Mouse (Mus musculus): ENCODE results near the gene Cdk19. TPM values are rescaled to one million over a fixed set of nuclear protein-coding genes. Genes with fewer than 3 reads are reported as not detected.
"Not testable (repeated sequence)": the region's sequence is repeated elsewhere in the genome, so short reads cannot be mapped to it uniquely, and the experiment has no call there.

Cdk19 gene
- polyA plus RNA-seq, 1 experiment, result 5.1 TPM

- no peak for DNase-seq (ENCODE audit: low read depth)
Measured at GRCm38 (mm10) chr10:40478626-40479025, 139.3 kb downstream of the Cdk19 start.

- no peak for DNase-seq (ENCODE audit: low read depth)
Measured at GRCm38 (mm10) chr10:40479216-40479615, 139.9 kb downstream of the Cdk19 start.

GRCm38 (mm10) chr10:40479621-40480193, 140.3 kb downstream of the Cdk19 start:
- DNase-seq (ENCODE audit: low read depth), result no peak

GRCm38 (mm10) chr10:40481534-40481933, 142.2 kb downstream of the Cdk19 start:
- DNase-seq (ENCODE audit: low read depth), result no peak

- no peak for DNase-seq (ENCODE audit: low read depth)
Measured at GRCm38 (mm10) chr10:40482285-40482684, 142.9 kb downstream of the Cdk19 start.

- DNase-seq (ENCODE audit: low read depth), result no peak
Measured at GRCm38 (mm10) chr10:40489086-40489796, 149.9 kb downstream of the Cdk19 start.

GRCm38 (mm10) chr10:40491131-40491530, 151.8 kb downstream of the Cdk19 start:
- DNase-seq (ENCODE audit: low read depth), result no peak

GRCm38 (mm10) chr10:40491748-40492147, 152.4 kb downstream of the Cdk19 start:
- no peak for DNase-seq (ENCODE audit: low read depth)

GRCm38 (mm10) chr10:40494181-40495162, 155.1 kb downstream of the Cdk19 start:
- no peak for DNase-seq (ENCODE audit: low read depth)

GRCm38 (mm10) chr10:40497301-40498041, 158.1 kb downstream of the Cdk19 start:
- no peak for DNase-seq (ENCODE audit: low read depth)

GRCm38 (mm10) chr10:40498426-40498825, 159.1 kb downstream of the Cdk19 start:
- DNase-seq (ENCODE audit: low read depth), result no peak

- no peak for DNase-seq (ENCODE audit: low read depth)
Measured at GRCm38 (mm10) chr10:40499314-40500252, 160.2 kb downstream of the Cdk19 start.

- no peak for DNase-seq (ENCODE audit: low read depth)
Measured at GRCm38 (mm10) chr10:40500723-40501245, 161.4 kb downstream of the Cdk19 start.

GRCm38 (mm10) chr10:40502734-40503133, 163.4 kb downstream of the Cdk19 start:
- no peak for DNase-seq (ENCODE audit: low read depth)

GRCm38 (mm10) chr10:40510356-40510755, 171.0 kb downstream of the Cdk19 start:
- no peak for DNase-seq (ENCODE audit: low read depth)

- DNase-seq (ENCODE audit: low read depth), result no peak
Measured at GRCm38 (mm10) chr10:40511221-40511677, 171.9 kb downstream of the Cdk19 start.

- DNase-seq (ENCODE audit: low read depth), result no peak
Measured at GRCm38 (mm10) chr10:40512185-40512584, 172.8 kb downstream of the Cdk19 start.

GRCm38 (mm10) chr10:40512996-40513395, 173.6 kb downstream of the Cdk19 start:
- DNase-seq (ENCODE audit: low read depth), result not testable (repeated sequence)

GRCm38 (mm10) chr10:40515225-40515681, 175.9 kb downstream of the Cdk19 start:
- DNase-seq (ENCODE audit: low read depth), result no peak

- no peak for DNase-seq (ENCODE audit: low read depth)
Measured at GRCm38 (mm10) chr10:40516421-40516820, 177.1 kb downstream of the Cdk19 start.
